Mouse (Mus musculus): ENCODE results near the gene Slc9a7.
A peak's percentile ranks its signal among the peaks of the same experiment; 100 is the strongest.

The Slc9a7 gene

GRCm38 (mm10) chrX:20160301-20160700 lies 131.3 kb downstream of the Slc9a7 start:
- peak in 1 of 2 experiments; percentile 21 for DNase-seq (ENCODE audit: inconsistent age in 2 of 2, low spot score in 1 of 2)

GRCm38 (mm10) chrX:20157519-20157918 lies 134.1 kb downstream of the Slc9a7 start:
- DNase-seq (ENCODE audit: inconsistent age in 2 of 2, low spot score in 1 of 2): peak in 1 of 2 experiments; percentile 27

GRCm38 (mm10) chrX:20129466-20129865 lies 162.1 kb downstream of the Slc9a7 start:
- DNase-seq (ENCODE audit: inconsistent age in 2 of 2, low spot score in 1 of 2): no peak

- no peak for DNase-seq (ENCODE audit: inconsistent age in 2 of 2, low spot score in 1 of 2)
Observed at GRCm38 (mm10) chrX:20128951-20129350, 162.7 kb downstream of the Slc9a7 start.

DNA sequence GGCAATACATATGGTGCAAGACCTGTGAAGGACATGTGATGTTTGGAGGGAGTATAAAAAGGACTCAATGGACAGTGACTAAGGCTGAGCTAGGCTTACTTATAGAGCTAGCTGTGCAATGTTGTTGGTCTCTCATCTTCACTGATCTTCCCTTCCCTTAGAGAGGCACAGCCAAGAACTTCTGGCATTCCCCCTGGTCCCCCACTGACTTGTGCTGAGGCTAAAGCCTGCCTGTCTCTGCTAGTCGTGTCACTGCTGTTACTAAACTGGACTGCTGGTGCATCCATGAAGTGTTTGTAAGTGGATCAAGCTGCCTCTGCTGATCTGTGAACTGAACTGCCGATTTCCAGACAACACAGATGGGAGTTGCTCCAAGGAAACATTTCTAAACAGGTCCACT lies 166.1 kb downstream of the Slc9a7 start:
- no peak for DNase-seq (ENCODE audit: inconsistent age in 2 of 2, low spot score in 1 of 2)

DNA sequence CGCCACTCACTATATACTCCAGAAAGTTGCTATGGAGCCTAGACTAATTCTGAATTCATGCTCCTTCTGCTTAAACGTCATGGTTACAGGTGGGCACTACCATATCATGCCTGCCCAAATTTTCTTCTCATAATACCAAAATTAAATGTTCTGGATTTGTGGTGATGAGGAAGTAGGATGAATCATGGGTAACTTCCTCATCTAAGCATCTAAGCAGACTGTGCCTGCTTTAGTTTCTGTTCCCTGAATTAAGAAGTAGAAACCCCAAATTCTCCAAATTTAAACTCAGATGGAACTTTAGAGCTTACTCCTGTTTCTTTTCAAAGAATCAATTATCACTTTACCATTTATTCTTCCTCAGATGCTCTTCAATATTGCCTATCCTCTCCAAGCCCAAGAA lies 173.9 kb downstream of the Slc9a7 start:
- DNase-seq (ENCODE audit: inconsistent age in 2 of 2, low spot score in 1 of 2): no peak

DNA sequence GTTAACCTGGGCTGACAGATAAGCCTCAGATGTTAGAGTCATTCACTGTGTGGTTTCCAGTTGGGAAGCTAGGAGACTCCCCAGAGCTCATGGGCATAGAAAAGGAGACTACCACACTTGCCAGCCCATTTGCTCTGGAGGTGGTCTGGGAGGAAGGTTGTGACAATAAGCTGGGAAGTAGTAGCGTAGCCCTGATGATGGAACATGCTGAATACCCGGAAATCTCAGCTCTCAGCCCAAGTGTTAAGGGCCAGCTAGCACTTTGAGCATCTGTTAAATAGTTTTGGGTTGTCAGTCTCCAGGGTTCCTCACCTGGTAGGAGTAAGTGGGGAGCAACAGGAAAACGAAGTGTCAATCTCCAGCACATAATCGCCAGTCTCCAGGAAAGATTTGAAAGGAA lies 221.4 kb downstream of the Slc9a7 start:
- DNase-seq (ENCODE audit: inconsistent age in 2 of 2, low spot score in 1 of 2): no peak

DNA sequence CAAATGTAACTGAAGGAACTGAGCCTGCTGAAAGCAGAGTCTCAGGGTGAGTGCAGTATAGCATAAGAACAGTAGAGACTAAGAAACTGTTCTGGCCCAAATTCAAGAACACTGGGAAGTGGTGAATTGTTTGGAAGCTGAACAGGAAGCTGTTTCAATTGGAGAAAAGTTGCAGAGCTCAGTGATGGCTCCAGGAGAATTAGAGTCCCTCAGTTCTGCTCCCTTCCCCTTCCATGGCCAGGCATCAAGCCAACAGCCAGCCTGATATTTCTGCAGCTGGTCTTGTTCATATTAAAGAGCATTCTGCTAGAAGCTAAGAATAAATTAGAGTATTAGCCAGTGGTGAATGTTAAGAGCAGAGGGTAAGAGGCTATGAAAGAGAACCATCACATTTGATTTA lies 225.0 kb downstream of the Slc9a7 start:
- DNase-seq (ENCODE audit: inconsistent age in 2 of 2, low spot score in 1 of 2): peak in 1 of 2 experiments; percentile 2

DNA sequence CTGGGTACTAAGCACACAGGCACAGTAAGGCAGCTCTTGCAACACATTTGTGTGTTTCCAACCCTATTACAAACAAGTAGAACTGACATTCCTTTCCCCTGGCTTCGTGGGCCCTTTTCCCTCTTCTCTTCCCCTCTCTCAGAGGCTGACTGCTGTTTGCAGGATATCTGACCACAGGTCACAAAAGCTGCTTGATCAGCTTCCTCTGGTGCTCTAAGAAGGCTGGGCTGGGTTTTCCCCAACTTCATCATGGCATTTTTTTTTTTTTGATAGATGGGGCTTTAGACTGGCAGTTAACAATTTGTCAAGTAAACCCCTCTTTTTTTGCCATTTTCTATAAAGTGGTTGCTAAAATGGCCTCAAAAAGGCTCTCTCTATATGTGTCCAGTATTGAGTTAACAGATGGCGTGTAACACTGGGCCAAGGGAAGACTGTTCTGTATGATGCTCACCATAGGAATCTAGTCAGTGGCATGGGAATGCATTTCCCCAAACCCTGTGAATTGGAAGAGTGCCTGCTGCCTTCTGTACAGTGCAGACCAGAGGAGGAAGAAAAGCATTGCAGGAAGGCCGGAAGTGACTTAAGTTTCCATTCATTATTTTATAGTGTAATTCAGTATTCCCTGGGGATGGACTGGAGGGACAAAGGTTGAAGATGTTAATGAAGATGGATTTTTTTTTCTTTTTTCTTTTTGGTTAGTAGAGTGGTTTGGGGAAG lies 229.7 kb downstream of the Slc9a7 start:
- no peak for DNase-seq (ENCODE audit: inconsistent age in 2 of 2, low spot score in 1 of 2)

DNA sequence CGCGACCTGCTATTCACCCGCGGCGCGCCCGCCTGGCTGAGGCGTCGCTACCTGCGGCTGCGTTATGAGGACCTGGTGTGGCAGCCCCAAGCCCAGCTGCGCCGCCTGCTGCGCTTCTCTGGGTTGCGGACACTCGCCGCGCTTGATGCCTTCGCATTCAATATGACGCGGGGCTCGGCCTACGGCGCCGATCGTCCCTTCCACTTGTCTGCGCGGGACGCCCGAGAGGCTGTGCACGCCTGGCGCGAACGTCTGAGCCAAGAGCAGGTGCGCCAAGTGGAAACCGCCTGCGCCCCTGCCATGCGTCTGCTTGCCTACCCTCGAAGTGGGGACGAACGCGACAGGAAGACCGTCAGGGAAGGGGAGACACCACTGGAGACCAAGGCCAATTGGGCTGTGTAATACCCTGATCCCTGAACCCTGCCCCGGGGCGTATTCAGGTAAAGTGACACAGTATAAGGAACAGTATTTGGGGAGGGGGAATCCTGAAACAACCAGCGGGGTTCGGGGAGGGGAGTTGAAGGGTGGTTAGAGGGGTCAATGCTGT lies 230.8 kb downstream of the Slc9a7 start:
- DNase-seq (ENCODE audit: inconsistent age in 2 of 2, low spot score in 1 of 2): peak in 1 of 2 experiments; percentile 36

DNA sequence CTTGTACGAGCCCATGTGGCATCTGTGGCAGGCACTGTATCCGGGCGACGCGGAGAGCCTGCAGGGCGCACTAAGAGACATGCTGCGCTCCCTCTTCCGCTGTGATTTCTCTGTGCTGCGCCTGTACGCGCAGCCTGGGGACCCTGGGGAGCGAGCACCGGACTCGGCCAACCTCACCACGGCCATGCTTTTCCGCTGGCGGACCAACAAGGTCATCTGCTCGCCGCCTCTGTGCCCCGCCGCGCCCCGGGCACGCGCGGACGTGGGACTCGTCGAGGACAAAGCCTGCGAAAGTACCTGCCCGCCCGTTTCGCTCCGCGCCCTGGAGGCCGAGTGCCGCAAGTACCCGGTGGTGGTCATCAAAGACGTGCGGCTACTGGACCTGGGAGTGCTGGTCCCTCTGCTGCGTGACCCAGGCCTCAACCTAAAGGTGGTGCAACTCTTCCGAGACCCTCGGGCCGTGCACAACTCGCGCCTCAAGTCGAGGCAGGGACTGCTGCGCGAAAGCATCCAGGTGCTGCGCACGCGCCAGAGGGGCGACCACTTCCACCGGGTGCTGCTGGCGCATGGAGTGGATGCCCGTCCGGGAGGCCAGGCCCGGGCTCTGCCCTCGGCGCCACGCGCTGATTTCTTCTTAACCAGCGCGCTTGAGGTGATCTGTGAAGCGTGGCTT lies 231.4 kb downstream of the Slc9a7 start:
- DNase-seq (ENCODE audit: inconsistent age in 2 of 2, low spot score in 1 of 2): peak; percentile 6 to 55

DNA sequence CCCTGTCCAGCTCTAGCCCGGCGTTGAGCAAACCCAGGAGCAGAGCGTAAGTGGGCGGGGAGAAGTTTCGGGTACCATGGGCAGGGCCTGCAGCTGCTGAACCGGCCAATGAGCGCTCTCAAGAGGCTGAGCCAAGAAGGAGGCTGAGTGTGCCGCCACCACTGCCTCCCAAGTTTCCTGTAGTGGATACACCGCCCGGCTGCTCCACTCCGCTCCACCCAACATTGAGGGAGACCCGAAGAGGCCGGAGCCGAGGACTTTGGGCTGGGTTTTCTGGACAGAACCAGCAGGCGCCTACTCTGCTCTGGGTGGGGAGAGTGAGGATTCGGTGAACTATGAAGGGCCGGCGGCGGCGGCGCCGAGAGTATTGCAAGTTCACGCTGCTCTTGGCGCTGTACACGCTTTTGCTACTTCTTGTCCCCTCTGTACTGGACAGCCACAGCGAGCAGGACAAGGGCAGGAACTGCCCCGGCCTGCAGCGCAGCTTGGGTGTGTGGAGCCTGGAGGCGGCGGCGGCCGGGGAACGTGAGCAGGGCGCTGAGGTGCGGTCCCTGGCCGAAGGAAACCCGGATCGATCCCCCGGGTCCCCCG lies 232.1 kb downstream of the Slc9a7 start, which contains the start of gene Chst7:
Chst7 (plus strand) TSS at position 180 of the 591 bp plus-strand sequence.
- peak; percentile 80 to 89 for DNase-seq (ENCODE audit: inconsistent age in 2 of 2, low spot score in 1 of 2)

All from adrenal gland, adult (tissue).